8 mouse cellular contexts compared by ENCODE assay signal in genomic region chr17:34398058-34398710, GRCm38 (mm10). TPM values are rescaled to one million over a fixed set of nuclear protein-coding genes. Genes with fewer than 3 reads are reported as not detected.
DNase-seq lines count a peak whose midpoint lies in the region; ATAC-seq and TF ChIP-seq lines count a peak whose summit lies in the region.

No protein-coding gene starts in this region.

- H3K4me1 ChIP-seq in heart, embryonic 13.5 days: no peaks in the 10 kb centered on the region
- H3K4me1 ChIP-seq in kidney, postnatal 0 days (replicated peaks; ENCODE audit: insufficient read depth, low read length): no peaks in the 10 kb centered on the region
- H3K4me1 ChIP-seq in liver, embryonic 13.5 days (replicated peaks): no peaks in the 10 kb centered on the region
- no peaks in the 10 kb centered on the region for H3K4me1 ChIP-seq in neural tube, embryonic 11.5 days (ENCODE audit: control insufficient read depth, insufficient read depth, low read length)
- peaks cover 2% of the 10 kb centered on the region; the same call in 1 of the 2 replicates for H3K4me1 ChIP-seq in thymus, adult 2 months (replicated peaks; ENCODE audit: control insufficient read depth, insufficient read depth, low read length)

- 14% methylated on average over 9 of the region's 9 CpGs for WGBS in heart, embryonic 13.5 days
- WGBS in kidney, postnatal 0 days: 17% methylated on average over 9 of the region's 9 CpGs
- WGBS in liver, embryonic 13.5 days (ENCODE audit: insufficient replicate concordance): 13% methylated on average over 9 of the region's 9 CpGs
- WGBS in neural tube, embryonic 11.5 days: 13% methylated on average over 9 of the region's 9 CpGs
- 11% methylated on average over 9 of the region's 9 CpGs for WGBS in thymus, adult 2 months

- no peak overlapping the region for H3K27ac ChIP-seq in heart, embryonic 13.5 days (replicated peaks)
- no peak overlapping the region; the same call in 1 of the 2 replicates for H3K27ac ChIP-seq in kidney, postnatal 0 days
- H3K27ac ChIP-seq in liver, embryonic 13.5 days: no peak overlapping the region
- no peak overlapping the region for H3K27ac ChIP-seq in neural tube, embryonic 11.5 days (ENCODE audit: low read depth, low read length)
- no peak overlapping the region for H3K27ac ChIP-seq in thymus, adult 2 months (ENCODE audit: control insufficient read depth, insufficient read depth, low read length)

- peaks cover 32% of the 10 kb centered on the region for H3K27me3 ChIP-seq in heart, embryonic 13.5 days (replicated peaks)
- H3K27me3 ChIP-seq in kidney, postnatal 0 days (ENCODE audit: insufficient read depth, low read length): no peaks in the 10 kb centered on the region
- peaks cover 38% of the 10 kb centered on the region for H3K27me3 ChIP-seq in liver, embryonic 13.5 days
- no peaks in the 10 kb centered on the region for H3K27me3 ChIP-seq in neural tube, embryonic 11.5 days (ENCODE audit: control insufficient read depth, insufficient read depth, low read length)
- no peaks in the 10 kb centered on the region for H3K27me3 ChIP-seq in thymus, adult 2 months (ENCODE audit: control insufficient read depth, insufficient read depth, low read length)

- TF ChIP-seq CTCF in kidney, postnatal 0 days (IDR thresholded peaks at IDR 0.05; ENCODE audit: low read depth): no peak
- no peak for TF ChIP-seq CTCF in thymus, adult 2 months (IDR thresholded peaks at IDR 0.05; ENCODE audit: borderline replicate concordance, control insufficient read depth, extremely low read depth, insufficient read depth, low read length, poor library complexity)

- peak overlapping the region; percentile 55 for H3K4me3 ChIP-seq in heart, embryonic 13.5 days
- H3K4me3 ChIP-seq in kidney, postnatal 0 days (replicated peaks; ENCODE audit: low read depth, low read length): no peak overlapping the region
- H3K4me3 ChIP-seq in liver, embryonic 13.5 days (replicated peaks): peak overlapping the region; percentile 52
- peak overlapping the region; percentile 60 for H3K4me3 ChIP-seq in neural tube, embryonic 11.5 days (ENCODE audit: low read depth, low read length)
- H3K4me3 ChIP-seq in thymus, adult 2 months (ENCODE audit: control insufficient read depth, insufficient read depth, low read length): no peak overlapping the region

- H3K9me3 ChIP-seq in heart, embryonic 13.5 days: 0 out of 2 replicates have a peak, but pooled peaks cover 3% of the 10 kb centered on the region
- no peaks in the 10 kb centered on the region for H3K9me3 ChIP-seq in kidney, postnatal 0 days (replicated peaks; ENCODE audit: low read length)
- no peaks in the 10 kb centered on the region for H3K9me3 ChIP-seq in liver, embryonic 13.5 days (replicated peaks)
- H3K9me3 ChIP-seq in neural tube, embryonic 11.5 days (ENCODE audit: control insufficient read depth, low read length): no peaks in the 10 kb centered on the region

- no peak for ATAC-seq in heart, embryonic 13.5 days (ENCODE audit: extremely low read depth, insufficient number of reproducible peaks, low FRiP score, low TSS enrichment)
- ATAC-seq in kidney, postnatal 0 days (replicated peaks; ENCODE audit: low FRiP score, low read depth): peak; percentile 86
- ATAC-seq in liver, embryonic 13.5 days (ENCODE audit: low read depth): no peak
- peak; percentile 79 for ATAC-seq in neural tube, embryonic 11.5 days (ENCODE audit: insufficient read depth, low FRiP score, low TSS enrichment)

- DNase-seq in 416B (ENCODE audit: low read depth) (peak; percentile 77), WW6 (ENCODE audit: low read depth, low spot score) (peak; percentile 48)
- peak; percentile 90 for DNase-seq in embryo, embryonic 10.5 days (ENCODE audit: low spot score)
- DNase-seq in kidney, postnatal 0 days (ENCODE audit: low spot score): peak; percentile 95
- peak; percentile 18 for DNase-seq in liver, embryonic 13.5 days
- DNase-seq in neural tube, embryonic 11.5 days (ENCODE audit: low spot score): peak; percentile 21
- DNase-seq in thymus, adult 2 months: peak; percentile 69

- H3K4me2 ChIP-seq in heart, embryonic 13.5 days: peak overlapping the region; percentile 78
- H3K4me2 ChIP-seq in kidney, postnatal 0 days (ENCODE audit: low read length): peak overlapping the region; percentile 75
- peak overlapping the region; percentile 66 for H3K4me2 ChIP-seq in liver, embryonic 13.5 days
- peak overlapping the region; percentile 65 for H3K4me2 ChIP-seq in neural tube, embryonic 11.5 days (ENCODE audit: low read depth)

- no peaks in the 10 kb centered on the region for H3K36me3 ChIP-seq in heart, embryonic 13.5 days
- H3K36me3 ChIP-seq in kidney, postnatal 0 days (ENCODE audit: insufficient read depth, low read length): no peaks in the 10 kb centered on the region
- no peaks in the 10 kb centered on the region for H3K36me3 ChIP-seq in liver, embryonic 13.5 days
- H3K36me3 ChIP-seq in neural tube, embryonic 11.5 days (ENCODE audit: control insufficient read depth, insufficient read depth, low read length): no peaks in the 10 kb centered on the region
- H3K36me3 ChIP-seq in thymus, adult 2 months (ENCODE audit: control insufficient read depth, insufficient read depth, low read length): no peaks in the 10 kb centered on the region

- TF ChIP-seq POLR2A in thymus, adult 2 months (IDR thresholded peaks at IDR 0.05; ENCODE audit: control insufficient read depth, extremely low read depth, insufficient read depth, low read length, poor library complexity): no peak

- H3K9ac ChIP-seq in heart, embryonic 13.5 days: peak overlapping the region; percentile 74; the same call in 1 of the 2 replicates
- H3K9ac ChIP-seq in kidney, postnatal 0 days (ENCODE audit: low read depth, low read length): no peak overlapping the region
- no peak overlapping the region for H3K9ac ChIP-seq in liver, embryonic 13.5 days
- H3K9ac ChIP-seq in neural tube, embryonic 11.5 days (ENCODE audit: low read length): no peak overlapping the region

RNA-seq across cellular contexts. Expression of gene BC051142, which starts 0.4 kb away (rescaled TPM):
- polyA plus RNA-seq in heart, embryonic 13.5 days (2015; fragmentation: Nextera tagmentation; extraction: Ambion mirVana): 0.19 TPM in 1 of 2 replicates, not detected in the other
- polyA plus RNA-seq in kidney, postnatal 0 days (2015; fragmentation: Nextera tagmentation; extraction: Ambion mirVana): 1.2 and 1.4 TPM in 2 replicates
- polyA plus RNA-seq in liver, embryonic 13.5 days (2015; fragmentation: Nextera tagmentation; extraction: Ambion mirVana): 0.21 TPM in 1 of 2 replicates, not detected in the other
- polyA plus RNA-seq in neural tube, embryonic 11.5 days (2014; fragmentation: Nextera tagmentation; extraction: Ambion mirVana): 1.3 and 1.7 TPM in 2 replicates
- 1.2 and 1.4 TPM in 2 replicates for polyA plus RNA-seq in thymus, adult 2 months (2012; rRNA removed)

RNA-seq across cellular contexts. Expression of gene Btnl1, which starts 21.3 kb away (rescaled TPM):
- polyA plus RNA-seq in heart, embryonic 13.5 days (2015; fragmentation: Nextera tagmentation; extraction: Ambion mirVana): not detected in 2 replicates
- polyA plus RNA-seq in kidney, postnatal 0 days (2015; fragmentation: Nextera tagmentation; extraction: Ambion mirVana): not detected in 2 replicates
- not detected in 2 replicates for polyA plus RNA-seq in liver, embryonic 13.5 days (2015; fragmentation: Nextera tagmentation; extraction: Ambion mirVana)
- polyA plus RNA-seq in neural tube, embryonic 11.5 days (2014; fragmentation: Nextera tagmentation; extraction: Ambion mirVana): not detected in 2 replicates
- 0.54 and 0.83 TPM in 2 replicates for polyA plus RNA-seq in thymus, adult 2 months (2012; rRNA removed)

RNA-seq across cellular contexts. Expression of gene Btnl2, which starts 43.6 kb away (rescaled TPM):
- not detected in 2 replicates for polyA plus RNA-seq in heart, embryonic 13.5 days (2015; fragmentation: Nextera tagmentation; extraction: Ambion mirVana)
- 0.04 TPM in 1 of 2 replicates, not detected in the other for polyA plus RNA-seq in kidney, postnatal 0 days (2015; fragmentation: Nextera tagmentation; extraction: Ambion mirVana)
- polyA plus RNA-seq in liver, embryonic 13.5 days (2015; fragmentation: Nextera tagmentation; extraction: Ambion mirVana): 0.05 TPM in 1 of 2 replicates, not detected in the other
- not detected in 2 replicates for polyA plus RNA-seq in neural tube, embryonic 11.5 days (2014; fragmentation: Nextera tagmentation; extraction: Ambion mirVana)
- polyA plus RNA-seq in thymus, adult 2 months (2012; rRNA removed): 1.3 and 1.4 TPM in 2 replicates

Comparison
In these comparisons a context has a peak if more than half of its experiments do, and no peak if none do; other contexts are left out.
1. DNase-seq: peak in every context shown above with its lines; median percentile 95 in kidney, postnatal 0 days; 90 in embryo, embryonic 10.5 days; 77 in 416B; 69 in thymus, adult 2 months; 48 in WW6; 21 in neural tube, embryonic 11.5 days; 18 in liver, embryonic 13.5 days.
2. ATAC-seq: peak in kidney, postnatal 0 days (single experiment) and neural tube, embryonic 11.5 days (single experiment); none in heart, embryonic 13.5 days (single experiment) and liver, embryonic 13.5 days (single experiment).
3. H3K4me3 ChIP-seq: peak in heart, embryonic 13.5 days (single experiment), liver, embryonic 13.5 days (single experiment) and neural tube, embryonic 11.5 days (single experiment); none in kidney, postnatal 0 days (single experiment) and thymus, adult 2 months (single experiment).
4. Peak in every context shown above with its lines, with median percentiles within 50 percentile points of each other: H3K4me2 ChIP-seq.